Mouse (Mus musculus): ENCODE measurements around the gene Igsf23.
"Not testable (repeated sequence)": the region's sequence is repeated elsewhere in the genome, so short reads cannot be mapped to it uniquely, and the experiment has no call there.

Gene Igsf23

DNA sequence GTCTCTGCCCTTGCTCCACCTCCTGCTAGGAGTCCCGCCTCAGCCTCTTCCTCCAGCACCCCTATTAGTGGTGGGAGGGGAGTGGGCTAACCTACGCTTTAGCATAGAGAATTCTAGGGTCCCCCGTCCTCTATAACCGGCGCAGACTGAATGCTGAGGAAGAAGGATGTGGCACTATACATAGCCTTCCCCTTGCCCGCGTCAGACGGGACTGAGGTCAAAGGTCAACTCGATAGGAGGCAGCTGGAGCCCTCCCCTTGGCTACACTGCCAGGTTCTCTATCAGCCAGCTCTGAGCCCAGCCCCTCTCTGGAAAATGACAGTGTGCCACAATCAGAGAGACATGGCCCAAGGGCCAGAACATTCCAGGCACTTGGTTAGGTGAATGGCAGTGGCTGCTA is at the start of gene Igsf23:
Gene Igsf23, minus strand, starts transcription at position 168 of the 400 bp plus-strand sequence.
- no peak for DNase-seq (ENCODE audit: low spot score)

DNA sequence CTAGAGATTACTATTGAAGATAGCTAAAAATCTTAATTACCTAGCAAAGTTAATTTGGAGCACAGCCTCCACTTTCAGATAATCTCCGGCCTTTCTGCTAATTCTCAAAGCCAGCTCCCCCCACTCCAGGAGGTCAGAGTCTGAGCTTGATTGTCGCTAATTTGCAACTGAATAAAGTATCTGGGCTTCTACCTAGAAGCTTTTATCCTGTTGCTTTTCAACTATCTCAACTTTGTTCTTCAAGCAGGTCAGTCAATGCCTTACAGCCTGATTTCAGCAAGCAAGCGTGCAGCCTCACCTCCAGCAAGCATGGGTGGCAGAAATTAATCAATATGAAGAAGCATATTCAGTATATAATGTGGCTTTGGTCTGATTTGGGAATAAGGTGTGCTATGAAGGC is 46.2 kb upstream of the Igsf23 start:
- not testable (repeated sequence) for DNase-seq (ENCODE audit: low spot score)

DNA sequence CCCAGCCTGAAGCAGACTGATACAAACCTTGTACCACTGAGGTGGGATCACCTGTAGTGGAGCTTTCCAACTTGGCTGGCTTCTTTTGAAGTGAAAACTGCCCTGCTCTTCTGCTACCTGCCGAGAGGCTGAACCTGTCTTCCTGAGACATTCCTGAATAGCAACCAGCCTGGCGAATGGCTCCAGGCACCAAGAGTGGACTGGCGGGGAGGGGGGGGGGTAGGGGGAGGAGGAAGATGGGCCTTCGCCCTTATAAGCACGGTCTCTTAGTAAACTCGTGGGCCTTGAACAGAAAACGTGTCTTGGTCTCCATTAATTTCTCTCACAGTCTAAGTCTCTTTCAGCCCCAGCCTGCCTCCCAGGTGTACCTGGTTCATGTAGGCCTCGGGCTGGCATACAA is 40.6 kb upstream of the Igsf23 start, which contains the start of gene Nlrp9b:
Gene Nlrp9b, plus strand, starts transcription at position 301 of the 400 bp plus-strand sequence.
- not testable (repeated sequence) for DNase-seq (ENCODE audit: low spot score)

DNA sequence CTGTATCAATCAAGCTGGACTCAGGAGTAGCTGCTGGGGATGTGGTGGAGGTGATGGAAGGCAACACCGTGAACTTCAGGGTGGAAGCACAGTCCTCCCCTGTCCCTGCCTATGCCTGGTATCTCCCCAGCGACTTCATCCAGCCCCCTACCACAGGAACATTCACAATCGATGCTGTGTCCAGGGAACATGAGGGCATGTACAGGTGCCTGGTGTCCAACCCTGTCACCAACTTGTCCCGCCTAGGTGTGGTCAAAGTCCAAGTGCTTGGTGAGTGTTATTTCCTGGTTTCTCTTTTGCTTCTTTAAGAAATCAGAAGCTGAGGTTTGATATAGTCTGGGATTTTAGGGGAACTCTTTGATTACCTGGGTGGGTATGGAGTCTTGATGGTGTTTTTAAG is 21.0 kb upstream of the Igsf23 start:
- DNase-seq (ENCODE audit: low spot score) = no peak

DNA sequence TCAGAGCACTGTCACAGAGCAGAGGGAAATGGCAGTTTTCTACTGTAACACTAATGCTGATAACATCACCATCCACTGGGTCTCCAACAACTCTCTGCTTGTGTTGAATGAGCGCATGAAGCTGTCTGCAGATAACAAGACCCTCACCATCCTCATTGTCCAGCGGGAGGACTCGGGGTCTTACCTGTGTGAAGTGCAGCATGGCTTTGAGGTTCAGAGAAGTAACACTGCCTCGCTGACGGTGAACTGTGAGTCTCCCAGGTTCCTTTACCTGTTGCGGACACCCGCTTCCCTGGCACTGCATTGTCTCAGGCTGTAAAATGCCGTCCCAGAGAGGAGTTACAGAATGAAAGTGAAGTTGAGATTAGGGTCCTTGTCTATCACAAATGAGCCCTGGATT is 19.6 kb upstream of the Igsf23 start:
- no peak for DNase-seq (ENCODE audit: low spot score)

DNA sequence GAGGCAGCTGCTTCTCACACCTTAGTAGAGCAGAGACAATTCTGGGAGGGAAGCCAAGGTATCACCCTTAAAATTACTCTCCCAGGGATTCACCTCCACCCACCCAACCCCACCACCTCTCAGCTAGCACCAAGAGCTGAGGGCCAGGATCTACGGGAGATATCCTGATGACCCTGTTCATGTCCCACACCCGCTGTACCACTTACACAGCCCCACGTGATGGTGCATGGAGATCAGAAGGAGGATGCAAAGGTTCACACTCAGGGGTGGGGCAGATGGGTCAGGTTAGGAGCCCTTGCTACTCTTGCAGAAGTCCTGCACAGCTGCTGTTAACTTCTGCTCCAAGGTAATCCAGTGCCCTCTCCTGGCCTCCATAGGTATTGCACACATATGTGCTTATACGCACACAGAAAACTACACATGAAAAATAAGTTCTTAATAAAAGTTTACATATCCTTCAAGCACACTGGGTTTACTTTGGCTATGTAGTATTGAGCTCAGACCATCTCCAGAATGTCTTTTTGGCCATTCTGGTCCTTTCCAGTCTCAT is 19.1 kb upstream of the Igsf23 start:
- no peak for DNase-seq (ENCODE audit: low spot score)

DNA sequence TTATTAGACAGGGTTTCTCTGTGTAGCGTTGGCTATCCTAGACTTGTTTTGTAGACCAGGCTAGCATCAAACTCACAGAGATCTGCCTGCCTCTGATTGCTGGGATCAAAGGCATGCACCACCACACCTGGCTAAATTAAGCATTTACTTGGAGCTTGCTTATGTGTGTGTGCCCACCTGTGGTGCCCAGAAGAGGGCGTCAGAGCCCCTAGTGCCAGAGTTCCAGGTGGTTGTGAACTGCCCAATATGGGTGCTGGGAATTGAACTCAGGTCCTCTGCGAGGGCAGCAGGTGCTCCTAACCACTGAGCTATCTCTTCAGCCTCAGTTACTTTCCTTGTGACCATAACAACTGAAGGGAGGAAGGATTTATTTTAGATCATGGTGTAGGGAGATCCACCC is 18.6 kb upstream of the Igsf23 start:
- no peak for DNase-seq (ENCODE audit: low spot score)

DNA sequence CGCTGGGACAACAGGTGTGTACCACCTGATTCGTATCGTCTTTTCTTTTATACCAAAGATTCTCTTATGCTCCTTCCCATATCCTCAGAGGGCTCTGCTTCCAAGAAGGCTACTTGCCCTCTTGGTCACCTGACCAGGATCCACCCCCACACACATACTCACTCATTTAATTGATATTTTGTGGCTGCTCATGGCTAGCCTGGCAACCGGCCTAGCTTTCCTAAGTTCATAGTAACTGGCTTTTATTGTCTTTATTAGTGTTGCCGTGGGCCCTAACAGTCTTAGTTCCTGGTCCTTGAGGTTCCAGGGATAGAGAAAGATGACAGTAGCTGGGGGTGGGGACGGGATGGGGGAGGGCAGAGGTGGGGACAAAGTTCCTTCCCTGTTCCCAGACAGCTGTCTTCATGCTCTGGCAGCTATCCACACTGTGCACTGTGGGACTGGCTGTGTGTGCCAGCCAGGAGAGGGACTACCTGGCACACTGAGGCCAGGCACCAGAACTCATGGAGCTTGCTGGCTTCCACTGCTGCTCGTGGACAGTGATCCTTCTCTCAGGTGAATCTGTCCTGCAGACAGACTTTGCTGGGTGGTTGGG is 14.5 kb upstream of the Igsf23 start, which contains the start of gene Ceacam20:
Gene Ceacam20, plus strand, starts transcription at position 428 of the 595 bp plus-strand sequence.
- no peak for DNase-seq (ENCODE audit: low spot score)

DNA sequence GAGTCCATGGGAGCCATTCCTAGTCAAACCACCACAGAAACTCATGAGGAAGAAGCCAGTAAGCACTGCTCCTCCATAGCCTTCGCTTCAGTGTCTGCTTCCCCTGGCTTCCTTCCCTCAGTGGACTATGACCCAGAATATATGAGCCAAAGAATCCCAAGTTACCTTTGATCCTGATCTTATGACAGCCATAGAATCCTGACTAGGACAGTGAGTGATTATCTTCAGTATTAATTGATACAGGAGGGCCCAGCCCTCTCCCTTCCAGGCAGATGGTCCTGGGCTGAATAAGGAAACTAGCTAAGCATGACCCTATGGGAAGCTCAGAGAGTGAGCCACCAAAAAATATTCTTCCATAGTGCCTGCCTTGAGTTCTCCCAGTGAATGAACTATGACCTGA is 11.9 kb upstream of the Igsf23 start:
- no peak for DNase-seq (ENCODE audit: low spot score)

DNA sequence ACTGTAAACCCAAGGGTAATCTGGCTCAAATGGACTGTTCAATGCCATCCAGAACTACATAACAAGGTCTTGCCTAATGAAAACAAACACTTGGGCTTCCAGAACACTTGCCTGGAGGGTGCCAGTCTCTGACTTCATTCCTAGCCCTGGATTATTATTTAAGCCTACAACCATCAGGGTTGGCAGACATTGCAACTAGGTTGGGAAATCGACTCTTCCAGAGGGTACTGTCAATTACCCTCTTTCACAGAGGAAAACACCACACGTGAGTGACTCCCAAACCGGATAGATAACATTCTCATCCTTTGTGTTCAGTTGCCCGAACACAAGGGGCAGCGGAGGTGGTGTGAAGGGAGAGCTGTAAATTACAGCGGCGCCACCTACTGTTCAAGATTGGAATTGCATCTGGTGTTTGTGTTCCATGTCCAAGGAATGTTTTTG is 5.8 kb upstream of the Igsf23 start:
- peak; percentile 92 for DNase-seq (ENCODE audit: low spot score)

DNA sequence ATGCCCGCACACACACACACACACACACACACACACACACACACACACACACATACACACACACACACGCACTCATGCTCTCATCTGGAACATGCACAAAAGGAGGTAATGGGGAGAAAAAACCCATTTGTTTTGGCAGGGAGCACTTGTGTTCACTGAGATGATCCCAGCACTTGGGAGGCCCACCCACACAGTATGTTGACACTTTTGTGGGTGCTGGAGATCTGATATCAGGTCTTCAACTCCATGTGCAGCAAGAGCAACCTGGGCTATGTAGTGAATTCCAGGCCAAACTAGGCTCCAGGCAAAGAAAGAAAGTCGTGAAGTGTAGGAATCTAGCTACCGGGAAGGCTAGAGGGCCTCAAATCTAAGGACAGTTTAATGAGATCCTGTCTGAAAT is 5.3 kb upstream of the Igsf23 start:
- no peak for DNase-seq (ENCODE audit: low spot score)

DNA sequence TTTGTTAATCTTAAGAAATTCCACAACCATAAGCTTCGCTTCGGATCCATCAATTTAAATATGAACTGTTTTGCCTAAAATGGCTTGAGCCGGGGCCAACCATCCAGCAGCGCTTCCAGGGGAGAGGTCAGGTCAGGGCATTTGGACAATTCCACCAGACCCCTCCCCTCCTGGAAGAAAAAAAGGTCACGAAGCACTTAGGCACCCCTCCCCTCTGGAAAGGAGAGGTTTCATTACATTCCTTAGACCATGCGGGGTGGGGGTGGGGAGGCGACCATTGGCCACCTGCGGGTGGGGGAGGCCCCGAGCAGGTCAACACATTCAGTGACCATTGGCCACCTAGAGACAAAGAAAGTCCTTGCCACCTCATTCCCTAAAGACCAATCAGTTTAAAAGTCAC is 2.5 kb upstream of the Igsf23 start:
- no peak for DNase-seq (ENCODE audit: low spot score)

DNA sequence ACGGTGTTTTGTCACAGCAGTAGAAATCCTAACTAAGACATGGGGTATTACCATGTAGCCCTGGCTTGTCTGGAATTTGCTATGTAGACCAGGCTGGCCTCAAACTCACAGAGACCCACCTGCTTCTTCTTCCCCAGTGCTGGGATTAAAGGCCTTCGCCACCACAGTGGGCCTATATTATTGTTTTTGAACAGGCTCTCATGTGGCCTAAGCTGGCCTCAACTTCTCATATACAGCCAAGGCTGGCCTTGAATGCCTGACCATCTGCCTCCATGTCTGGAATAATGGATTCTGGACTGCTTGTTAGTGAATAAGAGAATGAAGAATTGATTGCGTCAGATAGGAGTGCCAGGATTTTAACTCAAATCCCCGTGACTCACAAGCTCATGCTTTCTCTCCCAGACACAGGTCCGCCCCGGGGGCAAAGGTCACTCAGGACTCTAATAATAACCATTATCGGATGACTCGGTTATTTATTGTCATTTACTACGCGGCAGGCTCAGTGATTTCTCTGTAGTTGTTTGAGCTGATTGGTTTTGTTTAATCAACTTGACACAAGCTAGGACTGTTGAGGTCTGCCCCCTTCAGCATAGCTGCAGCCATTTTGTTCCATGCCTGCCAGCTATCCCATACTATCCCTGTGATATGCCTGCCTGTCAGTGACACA is 1.9 kb upstream of the Igsf23 start:
- DNase-seq (ENCODE audit: low spot score) = no peak

DNA sequence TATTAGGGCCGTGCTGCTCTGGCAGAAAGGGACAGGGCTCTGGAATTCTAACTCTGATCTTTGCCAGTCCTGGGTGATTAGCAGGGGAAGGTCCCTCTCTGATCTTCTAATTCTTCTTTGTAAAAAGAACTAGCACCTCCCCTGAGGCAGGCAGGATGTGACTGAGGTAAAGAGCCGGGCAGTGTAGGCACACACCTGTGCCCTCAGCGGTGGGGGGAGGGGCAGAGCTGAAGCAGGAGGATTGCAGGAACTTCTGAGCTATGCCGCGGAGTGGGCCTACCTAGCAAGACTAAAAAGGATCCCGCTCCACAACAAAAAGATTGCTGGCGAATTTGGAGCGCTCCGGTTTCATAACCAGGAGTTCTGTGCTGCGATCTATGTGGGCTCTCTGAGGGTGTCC is 560 bp downstream of the Igsf23 start:
- no peak for DNase-seq (ENCODE audit: low spot score)

DNA sequence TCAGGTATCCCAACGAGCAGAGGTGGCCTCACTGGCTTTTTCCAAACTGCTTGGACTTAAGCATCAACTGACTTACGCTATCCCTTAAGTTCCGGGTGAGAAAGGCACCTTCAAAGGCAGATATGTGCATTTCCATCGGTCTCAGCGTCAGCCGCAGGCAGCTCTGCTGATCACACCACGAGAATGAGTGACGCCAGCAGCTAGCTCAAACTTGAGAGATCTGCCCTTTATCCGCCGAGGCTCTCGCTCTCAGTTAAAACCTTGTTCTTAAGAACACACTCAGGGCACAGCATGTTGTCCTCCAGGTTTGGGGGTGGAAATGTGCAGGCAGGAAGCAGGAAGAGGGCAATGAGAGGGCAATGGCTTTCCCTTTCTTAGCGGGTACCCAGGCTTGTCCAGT is 1.6 kb downstream of the Igsf23 start:
- DNase-seq (ENCODE audit: low spot score) = no peak

DNA sequence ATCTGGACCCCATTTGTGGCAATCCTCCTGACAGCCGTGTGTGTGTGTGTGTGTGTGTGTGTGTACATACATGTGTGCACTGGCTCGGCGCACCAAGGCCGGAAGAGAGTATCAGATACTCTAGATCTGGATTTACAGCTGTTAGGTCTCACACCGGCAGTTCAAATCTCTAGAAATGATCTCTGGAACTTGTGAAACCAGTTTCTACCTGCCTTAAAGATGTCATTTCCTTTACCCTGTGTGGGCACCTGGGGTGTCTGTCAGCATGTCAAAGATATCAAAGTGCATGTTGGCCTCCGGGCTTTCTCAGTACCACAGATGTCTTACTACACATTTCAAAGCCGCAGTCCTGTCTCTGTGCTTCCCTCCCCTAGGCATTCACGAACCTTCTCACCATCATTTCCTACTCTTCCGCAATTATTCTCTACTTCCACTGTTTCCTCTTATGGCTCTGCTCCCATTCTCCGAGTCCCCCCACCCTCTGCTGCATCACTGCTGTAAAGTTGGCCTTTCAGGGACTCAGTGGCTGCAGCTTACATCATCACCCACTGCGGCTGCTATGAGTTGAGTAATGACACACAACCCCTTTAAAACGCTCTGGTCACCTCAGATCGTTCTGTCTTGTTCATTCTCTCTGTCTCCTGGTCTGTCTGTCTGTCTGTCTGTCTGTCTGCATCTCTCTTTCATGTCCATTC is 4.6 kb downstream of the Igsf23 start:
- DNase-seq (ENCODE audit: low spot score) = no peak

DNA sequence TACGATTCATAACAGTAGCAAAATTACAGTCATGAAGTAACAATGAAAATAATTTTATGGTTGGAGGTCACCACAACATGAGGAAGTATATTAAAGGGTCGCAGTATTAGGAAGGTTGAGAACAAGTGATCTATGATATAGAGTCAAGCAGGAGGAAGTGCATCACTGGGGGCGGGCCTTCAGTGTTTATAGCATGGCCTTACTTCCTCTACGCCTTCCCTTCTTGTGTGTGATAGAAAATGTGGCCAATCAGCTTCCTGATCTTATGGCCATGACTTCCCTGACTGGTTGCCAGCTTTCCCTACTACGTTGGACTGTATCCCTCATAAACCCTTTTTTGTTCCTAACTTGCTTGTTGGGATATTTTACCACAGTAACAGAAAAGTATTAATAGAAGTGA is 5.4 kb downstream of the Igsf23 start:
- no peak for DNase-seq (ENCODE audit: low spot score)

DNA sequence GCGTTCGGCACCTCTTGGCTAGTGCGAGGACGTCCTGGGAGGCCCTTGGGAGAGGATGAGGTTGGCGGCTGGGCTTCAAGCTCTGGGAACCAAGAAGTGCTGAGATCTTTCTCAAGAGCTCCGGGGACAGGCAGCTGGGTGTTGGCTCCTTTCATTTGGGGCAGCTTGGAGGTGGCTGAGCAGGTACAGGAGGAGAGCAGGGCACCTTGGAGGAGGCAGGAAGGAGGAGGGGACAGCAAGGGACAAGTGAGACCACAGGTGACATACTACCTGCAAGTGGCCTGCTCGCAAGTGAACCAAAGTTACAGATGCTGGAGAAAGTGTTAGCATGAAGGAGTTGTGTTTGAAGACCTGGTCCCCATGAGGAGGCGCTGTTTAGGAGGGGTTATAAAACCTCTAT is 5.8 kb downstream of the Igsf23 start:
- DNase-seq (ENCODE audit: low spot score) = no peak

DNA sequence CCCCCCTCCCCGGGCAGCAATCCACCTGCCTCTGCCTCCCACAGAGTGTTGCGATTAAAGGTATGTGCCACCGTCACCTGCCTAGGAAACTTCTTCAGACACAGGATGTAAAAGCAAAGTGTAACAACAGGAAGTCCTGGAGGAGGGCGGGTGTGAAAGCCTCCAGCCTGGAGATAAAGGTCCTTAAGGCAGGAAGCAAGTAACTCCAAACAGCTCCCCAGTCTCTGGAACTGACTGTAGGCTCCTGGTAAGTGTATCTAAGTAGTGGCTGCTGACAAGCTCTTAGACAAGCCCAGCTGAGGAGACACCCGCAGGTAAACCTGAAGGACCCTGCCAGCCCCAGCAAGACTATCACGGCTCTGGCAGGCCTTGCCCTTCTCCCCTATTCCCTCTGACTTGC is 10.3 kb downstream of the Igsf23 start:
- DNase-seq (ENCODE audit: low spot score) = peak; percentile 75

DNA sequence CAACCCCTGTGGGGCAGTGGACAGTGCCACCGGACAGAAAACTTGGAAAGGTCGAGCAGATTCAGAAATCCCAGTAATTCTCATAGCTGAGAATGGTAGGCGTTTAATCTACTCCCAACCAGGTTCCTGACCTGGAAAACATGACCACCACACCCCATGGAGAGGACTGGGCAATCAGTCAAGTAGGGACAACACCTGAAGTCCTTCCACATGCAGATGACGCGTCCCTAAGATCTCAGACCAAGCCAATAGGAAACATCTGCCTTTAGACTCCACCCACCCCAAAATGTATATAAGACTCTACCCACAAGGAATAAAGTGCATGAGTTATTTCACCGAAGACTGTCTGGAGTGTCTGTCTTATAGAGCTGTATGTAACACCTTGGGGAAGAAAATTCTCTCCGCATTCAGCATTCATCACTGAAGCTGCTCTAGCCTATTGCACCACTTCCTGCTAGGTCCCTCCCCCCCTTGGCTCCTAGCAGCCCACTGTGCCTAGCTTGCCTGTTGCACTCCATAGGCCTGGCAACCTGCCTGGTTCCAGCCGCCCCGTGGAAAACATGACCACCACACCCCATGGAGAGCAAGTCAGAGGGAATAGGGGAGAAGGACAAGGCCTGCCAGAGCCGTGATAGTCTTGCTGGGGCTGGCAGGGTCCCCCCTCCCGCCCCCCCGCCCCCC is 10.9 kb downstream of the Igsf23 start:
- peak; percentile 94 for DNase-seq (ENCODE audit: low spot score)

DNA sequence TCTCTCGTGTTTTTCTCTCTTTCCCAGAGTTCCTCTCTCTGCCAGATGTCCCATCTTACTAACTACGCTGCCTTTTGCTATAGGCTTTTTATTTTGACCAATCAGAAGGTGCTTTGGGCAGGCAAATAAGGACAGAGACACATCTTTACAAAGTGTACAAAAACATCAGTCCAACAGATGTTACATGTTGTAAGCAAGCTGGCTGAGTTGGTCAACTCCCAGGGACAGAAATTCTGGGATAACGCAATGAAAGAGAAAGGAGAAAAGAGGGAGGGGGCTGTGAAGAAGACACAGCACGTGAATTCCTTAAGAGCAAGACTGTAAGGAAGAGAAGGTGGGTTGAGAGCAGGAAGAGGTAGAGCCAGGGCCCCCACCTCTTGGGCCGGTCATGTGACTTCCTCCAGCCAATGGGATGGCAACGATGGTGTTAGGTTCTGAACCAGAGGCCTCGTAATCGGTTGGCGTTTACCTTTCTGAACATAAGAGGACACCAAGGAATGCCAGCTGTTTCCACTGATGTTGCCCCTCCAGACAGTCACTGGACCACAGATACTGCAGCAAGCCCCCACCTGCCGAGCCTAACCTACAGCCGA is 13.2 kb downstream of the Igsf23 start:
- DNase-seq (ENCODE audit: low spot score) = peak; percentile 35

DNA sequence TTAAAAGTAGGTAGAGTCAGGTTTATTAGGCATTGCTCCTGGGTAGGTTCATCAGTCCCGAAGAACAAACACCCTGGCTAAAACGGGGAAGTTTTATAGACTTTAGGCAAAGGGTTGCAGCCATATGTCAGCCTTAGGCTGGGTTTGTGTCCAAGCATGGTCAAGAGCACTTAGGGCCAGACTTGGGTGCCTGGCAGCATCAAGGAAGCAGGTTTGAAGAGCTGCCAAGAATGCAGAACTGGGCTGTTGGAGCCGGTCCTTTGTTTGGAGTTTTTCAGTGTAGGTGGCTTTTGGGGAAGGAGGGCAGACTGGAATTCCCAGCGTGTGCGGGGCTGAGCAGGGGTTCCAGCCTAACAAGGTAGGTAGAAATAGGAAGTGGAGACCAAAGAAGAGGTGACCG is 14.6 kb downstream of the Igsf23 start:
- DNase-seq (ENCODE audit: low spot score) = peak; percentile 84
